Mouse (Mus musculus): ENCODE measurements around the gene 1700025G04Rik.

The 1700025G04Rik gene

DNA sequence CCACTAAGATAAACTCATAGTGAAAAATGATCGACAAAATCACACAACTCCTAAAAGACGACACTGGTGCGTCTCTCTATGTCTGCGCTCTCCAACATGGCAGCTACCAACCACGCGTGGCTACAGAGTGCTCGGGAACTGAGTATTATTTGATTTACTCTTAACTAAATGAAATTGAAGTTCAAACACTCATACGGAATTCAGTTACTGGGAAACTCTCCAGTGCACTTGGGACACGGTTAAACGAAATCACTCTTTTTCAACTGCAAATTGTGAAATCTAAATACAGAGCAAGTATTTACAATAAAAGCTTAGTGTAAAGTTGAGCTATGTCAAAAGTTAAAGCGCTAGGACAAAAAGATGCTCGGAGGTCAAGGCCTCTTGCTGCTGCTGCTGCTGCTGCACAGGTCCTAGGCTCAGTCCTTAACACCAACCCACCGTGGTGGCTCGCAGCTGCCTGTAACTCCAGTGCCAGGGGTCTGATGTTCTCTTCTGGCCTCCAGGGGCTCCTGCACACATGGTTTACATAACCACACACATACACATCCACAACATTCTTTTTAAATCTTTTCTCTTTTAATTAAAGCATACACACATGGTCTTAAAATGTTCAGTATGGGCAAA lies 13.6 kb downstream of the 1700025G04Rik start:
- DNase-seq (ENCODE audit: low read depth, low spot score) = no peak

DNA sequence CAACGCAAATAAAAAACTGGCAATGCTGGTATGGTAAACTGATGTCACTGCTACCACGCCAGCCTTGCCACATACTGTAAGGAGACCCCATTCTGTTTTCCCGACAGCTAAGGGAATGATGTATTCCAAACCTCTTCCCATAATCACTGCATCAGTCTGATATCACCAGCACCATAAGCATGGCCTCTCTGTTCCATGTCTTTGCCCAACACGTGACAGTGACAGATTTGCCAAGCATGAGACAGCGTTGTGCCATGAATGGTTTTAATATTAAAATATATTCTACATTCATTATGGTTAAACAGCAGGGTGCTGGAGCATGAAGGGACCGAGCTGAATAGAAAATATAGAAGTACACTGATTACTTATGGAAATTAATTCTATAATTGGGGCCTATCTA lies 14.2 kb downstream of the 1700025G04Rik start:
- no peak for DNase-seq (ENCODE audit: low read depth, low spot score)

DNA sequence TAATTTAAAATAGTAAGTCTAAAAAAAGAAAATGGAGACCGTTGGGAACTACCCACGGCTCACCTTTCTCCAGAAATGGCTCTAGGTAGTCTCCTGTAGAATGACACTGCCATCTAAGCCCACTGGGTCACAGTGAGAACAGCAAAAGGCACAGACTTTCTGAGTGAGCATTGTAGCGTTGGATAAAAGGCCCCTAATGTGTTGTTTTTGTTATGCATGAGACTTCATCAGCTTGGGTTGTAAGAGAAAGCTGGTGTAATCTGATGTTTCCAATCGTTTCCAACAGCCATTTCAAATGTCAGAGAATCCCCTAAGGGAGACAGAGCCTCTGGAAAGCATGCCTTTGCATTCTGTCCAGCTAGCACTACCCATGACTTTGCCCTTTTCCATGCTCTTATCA lies 19.5 kb downstream of the 1700025G04Rik start:
- no peak for DNase-seq (ENCODE audit: low read depth, low spot score)

DNA sequence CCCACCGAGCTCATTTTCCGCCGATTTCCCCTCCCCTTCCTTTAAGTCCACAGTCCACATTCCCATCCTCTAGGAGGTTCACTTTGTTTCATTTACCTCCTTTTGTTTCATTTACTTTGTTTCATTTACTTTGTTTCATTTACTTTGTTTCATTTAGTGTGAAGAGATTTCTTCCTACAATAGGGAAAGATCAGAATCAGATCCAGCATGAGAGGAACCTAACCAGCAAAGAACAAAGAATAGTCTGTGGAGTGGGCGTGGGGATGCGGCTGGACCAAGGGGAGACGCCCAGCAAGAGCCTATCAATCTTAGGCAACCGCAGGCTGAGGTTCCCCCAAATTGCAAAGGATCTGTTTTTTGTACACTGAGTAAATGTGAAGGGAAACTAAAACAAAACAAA lies 20.2 kb downstream of the 1700025G04Rik start:
- DNase-seq (ENCODE audit: low read depth, low spot score) = no peak

DNA sequence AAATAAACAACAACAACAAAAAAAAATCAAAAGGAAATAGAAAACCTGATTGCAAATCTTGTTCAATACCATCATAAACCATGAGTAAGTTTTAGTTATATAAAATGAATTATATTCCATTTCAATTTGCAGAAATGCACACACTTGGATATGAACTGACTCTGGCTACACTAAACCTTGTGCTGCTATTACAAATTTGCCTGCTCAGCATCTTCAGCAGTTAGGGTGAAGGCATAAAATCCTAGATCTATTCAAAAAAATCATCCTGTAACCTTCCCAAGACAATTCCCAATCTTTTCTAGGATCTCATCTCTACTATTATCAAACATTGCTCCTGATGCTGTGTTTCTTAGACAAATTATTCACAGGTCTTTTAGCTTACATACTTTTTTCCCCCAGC lies 22.0 kb downstream of the 1700025G04Rik start:
- no peak for DNase-seq (ENCODE audit: low read depth, low spot score)

DNA sequence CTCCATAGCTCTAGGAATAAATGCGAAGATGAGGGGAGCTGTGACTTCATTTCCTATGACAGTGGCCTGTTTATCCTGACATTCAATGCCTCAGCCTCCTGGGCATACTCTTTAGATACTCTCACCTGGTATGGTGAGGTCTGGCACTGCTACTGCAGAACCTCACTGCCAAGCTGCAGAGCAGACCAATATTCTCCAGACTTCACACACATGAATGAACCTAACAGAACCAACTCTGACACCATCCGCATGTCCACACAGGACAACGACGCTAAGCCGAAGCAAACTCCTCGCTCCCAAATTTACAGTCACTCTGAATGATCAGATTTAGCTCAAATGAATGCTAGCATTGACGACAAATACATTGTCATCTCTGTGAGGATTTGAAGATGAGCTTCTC lies 24.4 kb downstream of the 1700025G04Rik start:
- DNase-seq (ENCODE audit: low read depth, low spot score) = no peak

DNA sequence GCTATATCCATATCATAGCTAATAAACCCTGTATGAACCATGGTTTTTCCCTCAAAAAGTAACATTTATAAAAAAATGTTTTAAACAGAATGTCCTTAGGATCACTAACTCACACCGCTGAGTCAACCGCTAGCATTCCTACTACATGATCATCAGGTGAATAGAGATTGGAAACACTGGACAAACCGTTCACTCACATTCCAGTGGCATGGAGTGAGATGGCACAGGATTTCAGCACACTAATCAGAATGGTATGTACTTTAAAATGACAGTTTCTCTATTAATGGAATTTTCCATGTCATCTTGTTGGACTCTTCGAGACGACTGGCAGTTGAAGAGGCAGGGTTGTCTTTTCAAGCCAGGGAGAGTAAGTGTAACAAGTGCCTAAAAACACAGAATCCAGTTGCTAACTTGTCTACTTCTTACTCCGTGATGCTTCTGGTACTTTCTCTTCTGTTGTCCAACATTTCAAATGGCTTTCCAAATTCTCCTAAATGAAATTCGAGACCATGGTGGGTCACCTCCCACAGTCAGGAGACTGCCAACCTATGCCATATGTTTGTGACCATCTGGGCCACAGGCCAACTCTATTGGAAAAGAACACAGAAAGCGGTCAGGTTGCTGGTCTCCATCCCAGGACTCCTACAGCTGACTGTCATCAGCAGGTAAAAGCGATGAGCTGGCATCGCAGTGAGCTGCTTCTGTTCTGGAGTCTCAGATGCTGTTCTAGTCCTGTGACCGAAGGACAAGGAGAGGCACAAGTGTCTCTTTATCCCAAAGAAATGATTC lies 26.4 kb downstream of the 1700025G04Rik start:
- DNase-seq (ENCODE audit: low read depth, low spot score) = no peak

DNA sequence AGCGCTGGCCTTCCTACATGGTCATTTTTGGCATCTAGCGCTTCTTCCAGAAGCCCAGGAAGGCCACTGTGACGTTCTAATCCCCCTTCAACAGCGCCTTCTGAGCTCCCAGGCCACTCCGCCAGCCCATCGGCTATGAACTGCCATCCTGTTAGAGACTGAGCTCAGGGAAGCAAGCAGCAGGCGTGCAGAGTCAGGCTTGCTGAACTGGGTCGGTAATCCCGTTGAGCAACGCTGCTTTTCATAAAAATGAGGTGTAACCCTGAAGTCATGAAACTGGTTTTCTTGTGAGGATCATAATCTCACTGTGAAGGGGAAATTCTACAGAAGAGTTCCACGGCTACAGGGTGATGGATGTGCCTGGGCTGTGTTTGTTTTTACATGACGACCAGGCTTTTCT lies 28.2 kb downstream of the 1700025G04Rik start:
- no peak for DNase-seq (ENCODE audit: low read depth, low spot score)

DNA sequence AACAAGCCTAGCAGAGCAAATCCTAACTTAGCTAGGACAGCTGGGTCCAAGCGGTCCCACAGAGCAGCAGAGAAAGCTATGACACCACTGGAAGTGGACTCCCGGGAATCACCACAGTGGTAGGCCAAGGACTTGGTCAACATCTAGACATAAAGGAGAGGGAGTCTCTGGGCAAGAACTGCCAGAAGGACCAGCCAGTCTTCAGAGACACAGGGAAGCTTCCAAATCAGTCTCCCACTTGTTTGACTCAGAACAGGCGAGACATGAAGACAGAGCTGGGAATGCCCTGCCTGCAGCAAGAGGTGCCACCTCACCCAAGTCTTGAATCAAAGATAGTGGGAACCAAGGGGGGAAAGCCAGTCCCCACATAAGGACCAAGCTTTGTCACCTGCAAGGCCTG lies 29.7 kb downstream of the 1700025G04Rik start:
- DNase-seq (ENCODE audit: low read depth, low spot score) = no peak

DNA sequence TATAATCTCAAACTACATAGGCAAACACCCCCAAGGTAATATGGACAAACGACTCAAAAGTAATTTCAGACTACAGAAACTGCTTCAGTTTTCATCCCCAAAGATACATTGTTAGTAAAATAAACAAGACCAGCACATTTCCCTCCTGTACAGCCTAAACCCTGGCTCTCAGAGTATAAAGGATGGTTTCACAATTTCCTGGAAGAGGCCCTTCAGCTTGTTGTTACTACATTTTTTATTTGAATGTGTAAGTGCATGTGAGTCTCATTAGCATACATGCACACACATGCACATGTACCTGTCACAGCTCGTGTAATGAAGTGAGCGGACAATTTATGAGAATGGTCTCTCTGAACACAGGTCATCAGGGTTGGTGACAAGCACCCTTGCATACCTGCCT lies 31.1 kb downstream of the 1700025G04Rik start:
- DNase-seq (ENCODE audit: low read depth, low spot score) = no peak

DNA sequence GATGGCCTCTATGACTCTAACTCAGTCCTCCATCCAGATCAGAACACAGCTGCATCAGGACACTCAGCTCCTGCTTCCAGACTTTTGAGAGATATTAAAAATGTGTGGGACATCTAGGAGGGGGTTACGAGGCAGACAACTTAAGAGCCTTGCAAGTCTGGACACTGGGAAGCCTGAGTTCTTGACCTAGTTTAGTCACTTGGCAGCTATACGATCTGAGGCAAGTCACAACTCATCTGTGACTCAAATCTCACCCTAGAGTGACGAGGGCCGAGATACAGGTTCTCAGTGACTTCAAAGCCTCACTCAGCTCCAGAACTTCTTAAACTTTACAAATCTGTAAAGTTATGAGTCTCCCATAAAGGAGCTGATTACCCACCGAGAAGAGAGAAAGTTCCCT lies 36.8 kb downstream of the 1700025G04Rik start:
- DNase-seq (ENCODE audit: low read depth, low spot score) = no peak

DNA sequence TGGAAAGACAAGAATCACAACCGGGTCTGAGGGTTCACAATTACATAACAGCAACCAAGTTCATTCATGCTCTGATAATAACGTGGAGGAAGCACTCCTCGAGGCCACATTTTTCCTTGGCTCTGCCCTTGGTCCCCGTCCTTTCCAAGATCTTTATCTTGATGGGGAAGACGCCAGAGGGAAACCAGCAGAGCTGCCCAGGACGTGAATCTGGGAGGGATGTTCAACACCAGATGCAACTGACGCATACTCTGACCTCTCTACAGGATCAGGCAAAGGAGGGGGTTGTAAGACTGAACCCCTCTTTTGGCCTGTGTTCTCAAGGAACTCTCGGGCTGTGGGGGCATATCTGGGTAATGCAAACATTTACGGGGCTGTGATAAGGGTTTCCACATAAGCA lies 38.1 kb downstream of the 1700025G04Rik start:
- no peak for DNase-seq (ENCODE audit: low read depth, low spot score)

DNA sequence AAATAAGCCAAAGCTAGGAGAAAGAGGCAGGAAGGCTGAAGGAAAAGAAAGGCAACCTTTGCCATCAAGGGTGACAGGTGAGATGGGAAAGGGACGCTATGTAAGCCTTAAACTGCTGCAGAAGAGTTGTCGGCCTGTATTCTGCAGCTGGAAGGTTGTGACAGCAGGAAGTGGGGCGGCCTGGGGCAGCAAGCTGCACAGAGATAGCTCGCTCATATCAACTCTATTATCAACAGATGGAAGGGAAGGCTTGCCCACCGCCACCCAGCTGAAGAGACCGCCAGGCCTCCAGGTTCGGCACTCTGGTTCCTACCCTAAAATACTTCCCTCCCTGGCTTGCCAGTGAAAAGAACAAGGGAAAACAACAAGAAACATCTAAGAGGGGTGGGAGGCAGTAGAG lies 39.9 kb downstream of the 1700025G04Rik start:
- DNase-seq (ENCODE audit: low read depth, low spot score) = no peak

DNA sequence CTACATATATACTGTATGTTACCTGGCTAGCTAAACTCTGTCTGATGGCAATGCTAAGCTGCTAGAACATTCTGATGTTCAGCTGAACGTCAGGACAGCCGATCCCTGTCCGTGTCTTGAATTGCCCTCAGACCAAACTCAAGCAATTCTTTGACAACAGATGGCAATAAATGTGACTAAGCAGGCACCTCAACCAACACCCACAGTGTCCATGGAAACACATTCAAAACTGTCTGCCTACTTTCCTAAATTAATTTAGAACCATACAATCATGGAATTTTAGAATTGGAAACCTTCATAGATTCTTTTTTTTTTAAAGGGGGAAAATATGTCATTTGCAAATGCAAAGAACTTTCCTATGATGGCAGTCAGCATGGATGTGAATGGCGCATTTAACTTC lies 41.6 kb downstream of the 1700025G04Rik start:
- no peak for DNase-seq (ENCODE audit: low read depth, low spot score)

DNA sequence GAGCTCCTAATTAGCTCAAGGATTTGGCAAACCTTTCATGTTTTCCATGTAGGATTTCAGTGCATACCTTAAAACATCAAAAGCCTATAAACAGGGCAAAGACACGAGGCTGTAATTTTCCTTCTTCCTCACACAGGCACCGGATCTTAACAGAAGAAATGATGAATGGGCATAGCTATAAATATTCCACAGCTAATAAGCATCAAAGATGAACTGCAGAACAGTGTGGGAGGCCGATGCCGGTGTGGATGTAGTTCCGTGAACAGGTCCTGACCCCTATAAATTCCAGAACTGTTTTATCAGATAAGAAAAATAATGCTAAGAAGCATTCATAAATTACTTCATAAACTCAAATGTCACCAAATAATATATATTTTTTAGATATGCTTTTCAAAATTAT lies 42.5 kb downstream of the 1700025G04Rik start:
- DNase-seq (ENCODE audit: low read depth, low spot score) = no peak

DNA sequence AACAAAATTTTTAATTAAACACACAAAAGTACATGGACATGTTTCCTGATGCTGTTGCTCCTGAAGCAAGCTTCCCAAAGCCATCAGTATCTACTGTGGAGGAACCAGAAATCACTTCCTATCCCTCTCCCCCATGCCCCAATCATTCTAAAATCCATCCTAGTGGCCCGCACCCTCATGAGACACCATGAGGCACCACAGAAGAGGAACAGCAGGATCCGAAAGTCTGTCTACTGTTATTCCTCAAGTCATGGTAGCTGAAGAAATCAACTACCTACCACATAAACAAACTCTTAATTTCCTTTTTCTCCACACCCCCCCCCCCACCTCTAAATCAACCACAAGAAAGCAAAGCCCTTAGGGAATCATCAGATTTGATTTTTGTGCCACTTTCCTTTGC lies 46.5 kb downstream of the 1700025G04Rik start:
- DNase-seq (ENCODE audit: low read depth, low spot score) = no peak

DNA sequence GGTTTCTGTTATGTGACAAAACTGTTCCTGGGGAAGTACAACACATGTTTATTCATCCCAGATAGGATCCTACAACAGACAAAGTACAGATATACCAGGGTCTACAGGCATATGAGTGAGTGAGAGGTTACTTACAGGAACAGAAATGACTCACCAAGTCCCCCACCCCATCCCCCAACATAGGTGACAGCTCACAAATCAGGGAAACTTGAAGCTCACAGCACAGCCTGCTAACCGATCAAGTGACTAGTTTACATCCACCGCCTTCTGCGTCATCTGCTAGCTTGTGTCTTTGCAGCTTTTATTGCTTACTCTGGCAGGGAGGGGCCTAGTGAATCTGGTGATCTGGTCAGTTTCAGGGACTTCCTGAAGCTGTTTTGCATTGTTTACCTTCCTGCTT lies 47.5 kb downstream of the 1700025G04Rik start:
- DNase-seq (ENCODE audit: low read depth, low spot score) = no peak

DNA sequence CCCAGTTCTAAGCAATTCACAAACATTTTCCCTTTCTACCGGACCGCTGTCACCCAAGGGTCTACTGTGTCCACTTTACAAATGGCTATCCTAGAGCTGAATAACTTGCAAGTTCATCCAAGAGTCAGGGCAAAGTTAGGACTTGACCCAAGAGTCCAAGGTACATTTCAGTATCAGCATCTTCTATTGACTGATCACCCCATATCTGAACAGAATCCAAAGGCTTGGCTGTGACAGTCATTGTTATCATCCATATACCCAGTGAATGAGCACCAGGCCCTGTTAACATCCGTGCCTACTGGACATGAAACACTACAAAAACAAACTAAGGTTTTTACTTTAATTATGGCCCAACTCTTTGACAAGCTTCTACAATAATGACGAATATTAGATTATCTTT lies 48.9 kb downstream of the 1700025G04Rik start:
- no peak for DNase-seq (ENCODE audit: low read depth, low spot score)

DNA sequence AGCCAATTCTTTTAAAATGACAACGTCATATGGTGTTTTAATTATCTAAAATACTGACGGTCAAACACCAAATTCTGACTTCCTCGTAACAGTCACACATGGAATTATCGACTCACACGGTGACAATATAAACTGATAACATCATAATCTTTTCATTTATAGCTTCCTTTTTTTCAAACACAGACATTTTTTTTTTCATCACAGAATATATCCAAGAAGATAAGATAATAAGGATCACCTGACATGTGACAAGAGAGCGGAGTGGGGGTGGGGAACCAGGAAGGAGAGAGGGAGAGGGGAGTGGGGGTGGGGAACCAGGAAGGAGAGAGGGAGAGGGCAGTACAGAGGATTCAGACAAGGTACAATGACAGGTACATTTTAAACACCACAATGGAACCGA lies 49.9 kb downstream of the 1700025G04Rik start:
- DNase-seq (ENCODE audit: low read depth, low spot score) = no peak

DNA sequence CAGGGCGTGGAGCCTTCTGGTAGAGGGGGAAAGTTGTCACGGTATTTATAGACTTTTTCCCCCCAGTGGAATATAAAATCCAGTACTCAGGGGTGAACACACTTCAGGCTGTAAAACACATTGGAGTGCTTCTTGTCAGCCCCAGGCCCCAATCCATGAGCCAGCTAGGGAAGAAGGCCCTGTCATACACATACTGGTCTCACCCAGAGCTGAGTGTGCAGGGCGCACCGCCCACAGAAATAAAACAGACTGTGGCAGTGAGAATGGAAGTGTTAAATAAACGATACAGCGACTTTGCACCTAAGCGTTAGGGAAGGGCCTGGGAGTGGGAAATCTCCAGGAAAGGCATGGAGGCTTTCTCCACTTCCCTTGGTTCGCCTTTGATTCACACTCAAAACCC lies 50.3 kb downstream of the 1700025G04Rik start:
- no peak for DNase-seq (ENCODE audit: low read depth, low spot score)

DNA sequence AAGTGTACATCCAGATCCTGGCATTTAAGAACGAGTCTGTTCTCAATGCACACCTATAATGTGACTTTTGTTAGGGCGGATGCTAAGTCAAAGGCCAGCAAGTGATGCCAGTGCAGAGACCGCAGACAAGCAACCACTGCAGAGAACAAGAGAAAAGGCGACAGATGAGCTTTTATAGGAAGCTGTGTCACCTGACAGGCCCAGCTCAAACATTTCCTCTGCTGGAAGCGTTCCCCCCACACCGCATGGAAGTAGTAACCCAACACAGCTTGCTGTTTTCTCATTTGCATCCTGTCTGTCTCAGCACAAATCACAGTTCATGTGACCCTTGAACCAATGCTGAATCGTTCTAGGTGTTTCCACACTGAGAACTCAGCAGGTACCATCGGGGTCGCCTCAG lies 51.8 kb downstream of the 1700025G04Rik start:
- no peak for DNase-seq (ENCODE audit: low read depth, low spot score)

DNA sequence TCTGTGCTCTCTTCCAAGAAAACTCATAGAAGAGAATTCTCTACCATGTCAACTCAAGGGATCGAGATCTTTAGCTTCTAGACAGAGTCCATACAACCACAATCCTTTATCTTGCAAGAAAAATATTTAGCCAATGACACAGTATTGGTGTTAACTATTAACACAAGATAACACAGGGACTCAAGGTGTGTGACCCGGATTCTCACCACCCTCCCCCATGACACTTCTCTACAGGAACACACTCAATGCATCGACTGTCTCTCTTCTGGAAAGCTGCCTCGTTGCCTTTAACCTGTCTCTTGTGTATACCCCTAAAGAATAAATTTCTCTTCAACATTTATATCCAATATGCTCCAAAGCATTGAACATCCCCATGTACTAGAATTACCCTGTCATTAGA lies 52.3 kb downstream of the 1700025G04Rik start:
- no peak for DNase-seq (ENCODE audit: low read depth, low spot score)

DNA sequence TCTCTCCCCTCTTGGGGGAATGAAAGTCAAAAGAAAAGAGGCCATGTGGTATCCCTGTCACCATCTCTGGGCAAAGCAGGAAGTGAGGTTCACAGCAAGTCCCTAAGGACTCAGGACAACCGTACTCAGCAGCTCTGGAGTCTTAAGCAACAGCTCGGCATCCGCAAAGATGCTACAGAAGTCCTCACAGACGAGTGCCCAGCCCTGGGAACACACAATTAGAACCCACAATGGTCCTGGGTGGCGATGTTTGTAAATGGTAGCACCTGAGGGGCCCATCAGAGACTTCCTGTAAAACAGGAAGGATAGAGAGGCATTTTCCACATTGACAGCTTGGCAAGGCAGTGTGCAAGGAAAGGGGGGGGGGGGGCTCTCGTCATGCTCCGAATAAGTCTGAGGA lies 55.2 kb downstream of the 1700025G04Rik start:
- no peak for DNase-seq (ENCODE audit: low read depth, low spot score)

DNA sequence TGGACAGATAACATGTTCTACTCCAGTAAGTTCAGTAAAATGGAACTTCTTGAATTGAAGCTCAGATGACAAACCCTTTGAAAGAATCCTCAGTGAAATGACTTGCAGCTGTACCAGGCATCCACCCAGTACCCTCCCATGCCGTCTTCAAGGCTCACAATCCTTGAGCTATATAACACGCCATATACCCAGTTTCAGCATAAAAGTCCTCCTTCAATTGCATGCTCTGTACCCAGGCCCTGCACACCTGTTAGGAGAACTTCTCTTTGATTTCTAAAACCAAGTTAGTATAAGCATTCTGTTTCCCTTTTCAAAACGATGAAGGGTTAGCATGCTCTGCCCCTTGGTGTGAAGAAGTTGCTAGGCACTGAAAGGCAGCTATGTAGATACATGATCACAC lies 56.2 kb downstream of the 1700025G04Rik start:
- no peak for DNase-seq (ENCODE audit: low read depth, low spot score)
